ENCODE assay signal across 20 mouse cellular contexts in the genomic region with DNA sequence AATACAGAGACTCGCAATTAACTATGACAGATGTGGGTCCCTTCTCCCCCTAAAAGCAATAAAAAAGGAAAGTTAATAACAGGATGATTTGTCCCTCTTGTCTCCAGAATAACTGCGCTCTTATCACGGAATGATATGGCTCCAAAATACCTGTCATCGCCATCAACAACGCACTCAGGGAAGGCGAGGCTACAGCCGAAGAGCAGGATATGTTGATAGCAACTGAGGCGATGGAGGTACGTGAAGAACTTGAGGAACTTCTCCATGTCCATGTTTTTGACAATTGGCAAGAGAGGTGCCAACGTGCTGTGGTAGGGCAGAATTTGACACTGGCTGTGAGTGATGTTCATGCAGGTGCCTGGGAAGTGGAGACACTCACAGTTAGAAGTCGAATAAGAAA.
"Had no signal": no experiment of that assay in that cellular context is flagged by ENCODE, and none has a peak within 500 bp of the region (broad histone marks: within the 10 kb centered on the region; RNA-seq: fewer than 3 reads in every experiment).

No protein-coding gene starts in this region.

- DNase-seq: kidney, postnatal 14 days; kidney, postnatal 4 days; left cerebral cortex, postnatal 4 days; liver, postnatal 0 days; lung, embryonic 14.5 days; retina, postnatal 1 day; right cerebral cortex, postnatal 25 days; spleen, adult 18-20 months; thymus, postnatal 25 days had no signal

- H3K9me3 ChIP-seq: limb, embryonic 12.5 days; limb, embryonic 15.5 days; midbrain, embryonic 12.5 days; midbrain, embryonic 15.5 days; neural tube, embryonic 12.5 days; neural tube, embryonic 15.5 days; stomach, embryonic 15.5 days had no signal

- H3K27ac ChIP-seq: limb, embryonic 12.5 days; limb, embryonic 15.5 days; liver, embryonic 14.5 days; macrophage; midbrain, embryonic 12.5 days; midbrain, embryonic 15.5 days; neural tube, embryonic 12.5 days; neural tube, embryonic 15.5 days; stomach, embryonic 15.5 days had no signal

- H3K9ac ChIP-seq: limb, embryonic 12.5 days; limb, embryonic 15.5 days; liver, embryonic 14.5 days; liver, postnatal 0 days; lung, embryonic 14.5 days; midbrain, embryonic 12.5 days; midbrain, embryonic 15.5 days; neural tube, embryonic 12.5 days; neural tube, embryonic 15.5 days; stomach, embryonic 15.5 days had no signal

- H3K36me3 ChIP-seq: limb, embryonic 12.5 days; limb, embryonic 15.5 days; midbrain, embryonic 12.5 days; midbrain, embryonic 15.5 days; neural tube, embryonic 12.5 days; neural tube, embryonic 15.5 days; stomach, embryonic 15.5 days had no signal

- H3K4me3 ChIP-seq: limb, embryonic 12.5 days; limb, embryonic 15.5 days; midbrain, embryonic 12.5 days; midbrain, embryonic 15.5 days; neural tube, embryonic 12.5 days; neural tube, embryonic 15.5 days; stomach, embryonic 15.5 days had no signal

- ATAC-seq: liver, postnatal 0 days; lung, postnatal 0 days; midbrain, embryonic 15.5 days had no signal

- H3K4me2 ChIP-seq: limb, embryonic 12.5 days; limb, embryonic 15.5 days; liver, embryonic 11.5 days; lung, embryonic 14.5 days; midbrain, embryonic 12.5 days; midbrain, embryonic 15.5 days; neural tube, embryonic 12.5 days; neural tube, embryonic 15.5 days; stomach, embryonic 15.5 days had no signal

- H3K4me1 ChIP-seq: limb, embryonic 12.5 days; limb, embryonic 15.5 days; midbrain, embryonic 12.5 days; midbrain, embryonic 15.5 days; neural tube, embryonic 12.5 days; neural tube, embryonic 15.5 days; stomach, embryonic 15.5 days had no signal

- H3K27me3 ChIP-seq: limb, embryonic 12.5 days; limb, embryonic 15.5 days; midbrain, embryonic 12.5 days; midbrain, embryonic 15.5 days; neural tube, embryonic 12.5 days; neural tube, embryonic 15.5 days; stomach, embryonic 15.5 days had no signal
